In the genomic region with DNA sequence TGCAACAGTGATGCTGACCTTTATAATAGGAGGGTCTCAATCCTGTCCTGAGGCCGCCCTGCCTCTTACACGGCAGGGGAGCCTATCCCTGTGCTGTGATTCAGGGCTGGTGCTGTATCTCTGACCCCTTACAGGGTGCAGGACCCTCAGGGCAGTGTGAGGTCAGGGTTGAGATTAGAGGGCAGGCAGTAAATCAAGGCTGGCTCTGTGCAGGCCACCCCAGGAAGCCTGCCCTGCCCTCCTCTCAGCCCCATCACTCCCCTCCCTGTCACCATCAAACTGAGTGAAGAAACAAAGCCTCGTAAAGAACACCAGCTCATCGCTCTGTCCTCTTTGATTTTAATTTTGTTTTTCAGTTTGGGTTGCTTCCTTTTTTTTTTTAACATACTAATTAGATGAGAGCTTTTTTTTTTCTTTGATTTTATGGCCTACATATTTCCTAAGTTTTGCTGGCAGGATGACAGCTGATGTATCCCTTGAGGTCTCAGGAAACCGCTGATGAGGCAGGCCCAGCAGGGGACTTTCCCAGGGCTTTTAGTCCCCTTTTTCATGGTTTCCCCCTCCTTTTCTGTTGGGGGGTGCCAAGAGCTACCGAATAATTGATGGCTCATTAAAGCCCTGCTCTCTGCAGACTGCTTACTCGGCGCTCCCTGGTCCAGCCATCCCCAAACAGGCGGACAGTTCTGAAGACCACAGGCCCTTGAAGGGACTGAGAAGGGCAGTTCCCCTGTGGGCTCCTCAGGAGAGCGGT, we compare ENCODE assay signal across 11 mouse cellular contexts. TPM values are rescaled to one million over a fixed set of nuclear protein-coding genes. Genes with fewer than 3 reads are reported as not detected.
DNase-seq lines count a peak whose midpoint lies in the region; ATAC-seq and TF ChIP-seq lines count a peak whose summit lies in the region.
"Had no signal": no experiment of that assay in that cellular context is flagged by ENCODE, and none has a peak within 500 bp of the region (broad histone marks: within the 10 kb centered on the region; RNA-seq: fewer than 3 reads in every experiment).

No protein-coding gene starts in this region.

- no peak overlapping the region for H3K4me3 ChIP-seq in hindbrain, embryonic 10.5 days
- H3K4me3 ChIP-seq in neural tube, embryonic 14.5 days (ENCODE audit: low read depth, low read length), result no peak overlapping the region
- no peak overlapping the region for H3K4me3 ChIP-seq in stomach, postnatal 0 days (ENCODE audit: low read depth, low read length)
- no peak overlapping the region for H3K4me3 ChIP-seq in cerebellum, adult 2 months (replicated peaks; ENCODE audit: insufficient read depth, low read depth, low read length)
- H3K4me3 ChIP-seq: limb, embryonic 12.5 days; megakaryocyte, embryonic 14.5 days had no signal

- peak; percentile 62; the same call in 1 of the 2 replicates for ATAC-seq in neural tube, embryonic 14.5 days (ENCODE audit: low read depth)
- ATAC-seq in stomach, postnatal 0 days (ENCODE audit: low FRiP score, low TSS enrichment), result no peak

- H3K36me3 ChIP-seq in hindbrain, embryonic 10.5 days, result peaks cover 48% of the 10 kb centered on the region
- peaks cover 11% of the 10 kb centered on the region; the same call in 1 of the 2 replicates for H3K36me3 ChIP-seq in neural tube, embryonic 14.5 days (ENCODE audit: control insufficient read depth, insufficient read depth, low read length)
- H3K36me3 ChIP-seq in stomach, postnatal 0 days (ENCODE audit: control insufficient read depth, insufficient read depth, low read length), result no peaks in the 10 kb centered on the region; the same call in 1 of the 2 replicates

- no peak for TF ChIP-seq CTCF in stomach, postnatal 0 days (IDR thresholded peaks at IDR 0.05; ENCODE audit: low read depth)
- TF ChIP-seq CTCF in cerebellum, adult 2 months (IDR thresholded peaks at IDR 0.05; ENCODE audit: borderline replicate concordance, insufficient read depth, low read depth, low read length), result no peak

- H3K4me1 ChIP-seq in hindbrain, embryonic 10.5 days (replicated peaks), result peaks cover 69% of the 10 kb centered on the region
- peaks cover 42% of the 10 kb centered on the region for H3K4me1 ChIP-seq in neural tube, embryonic 14.5 days (ENCODE audit: control insufficient read depth, insufficient read depth, low read length)
- H3K4me1 ChIP-seq in stomach, postnatal 0 days (replicated peaks; ENCODE audit: control insufficient read depth, insufficient read depth), result no peaks in the 10 kb centered on the region
- no peaks in the 10 kb centered on the region for H3K4me1 ChIP-seq in cerebellum, adult 2 months (ENCODE audit: control insufficient read depth, insufficient read depth, low read length)

- H3K9me3 ChIP-seq in hindbrain, embryonic 10.5 days, result no peaks in the 10 kb centered on the region
- no peaks in the 10 kb centered on the region for H3K9me3 ChIP-seq in neural tube, embryonic 14.5 days (ENCODE audit: control insufficient read depth, low read length)
- H3K9me3 ChIP-seq in stomach, postnatal 0 days (ENCODE audit: control insufficient read depth, low read length), result no peaks in the 10 kb centered on the region
- H3K9me3 ChIP-seq: limb, embryonic 12.5 days; megakaryocyte, embryonic 14.5 days had no signal

- no peak for TF ChIP-seq EP300 in stomach, postnatal 0 days (optimal IDR thresholded peaks at IDR 0.05)

- TF ChIP-seq POLR2A in cerebellum, adult 2 months (IDR thresholded peaks at IDR 0.05; ENCODE audit: borderline replicate concordance, insufficient read depth, low read length), result no peak

- H3K27ac ChIP-seq in hindbrain, embryonic 10.5 days, result peak overlapping the region; percentile 84
- peak overlapping the region; percentile 85 for H3K27ac ChIP-seq in neural tube, embryonic 14.5 days (ENCODE audit: low read depth, low read length)
- no peak overlapping the region for H3K27ac ChIP-seq in stomach, postnatal 0 days (replicated peaks)
- no peak overlapping the region for H3K27ac ChIP-seq in cerebellum, adult 2 months (ENCODE audit: insufficient read depth, low read length)
- H3K27ac ChIP-seq: limb, embryonic 12.5 days had no signal

- H3K4me2 ChIP-seq in neural tube, embryonic 14.5 days (ENCODE audit: low read depth, low read length), result no peak overlapping the region
- no peak overlapping the region for H3K4me2 ChIP-seq in stomach, postnatal 0 days (replicated peaks; ENCODE audit: low read depth)
- H3K4me2 ChIP-seq: limb, embryonic 12.5 days had no signal

- 0 out of 2 replicates have a peak overlapping the region, but pooled peaks have one; percentile 29 for H3K9ac ChIP-seq in neural tube, embryonic 14.5 days (replicated peaks; ENCODE audit: low read depth, low read length)
- H3K9ac ChIP-seq in stomach, postnatal 0 days (ENCODE audit: low read length), result no peak overlapping the region
- H3K9ac ChIP-seq: limb, embryonic 12.5 days had no signal

- H3K27me3 ChIP-seq in hindbrain, embryonic 10.5 days (ENCODE audit: insufficient read depth, poor library complexity, severe bottlenecking), result no peaks in the 10 kb centered on the region
- H3K27me3 ChIP-seq in neural tube, embryonic 14.5 days (ENCODE audit: control insufficient read depth, insufficient read depth, low read length), result no peaks in the 10 kb centered on the region
- no peaks in the 10 kb centered on the region for H3K27me3 ChIP-seq in stomach, postnatal 0 days (ENCODE audit: control insufficient read depth, insufficient read depth, low read length)
- no peaks in the 10 kb centered on the region for H3K27me3 ChIP-seq in cerebellum, adult 2 months (ENCODE audit: control insufficient read depth, insufficient read depth, low read length)
- H3K27me3 ChIP-seq: limb, embryonic 12.5 days; megakaryocyte, embryonic 14.5 days had no signal

- 17% methylated on average over 10 of the region's 10 CpGs for WGBS in hindbrain, embryonic 10.5 days
- 11% methylated on average over 10 of the region's 10 CpGs for whole genome bisulfite sequencing in neural tube, embryonic 14.5 days
- WGBS in stomach, postnatal 0 days, result 56% methylated on average over 10 of the region's 10 CpGs
- WGBS in cerebellum, adult 2 months, result 66% methylated on average over 10 of the region's 10 CpGs

- DNase-seq in kidney, adult 18-20 months, result peak; percentile 23
- DNase-seq in kidney, adult 11 months, result no peak
- DNase-seq in hindbrain, embryonic 10.5 days (ENCODE audit: low spot score), result peak; percentile 25
- peak; percentile 29 to 33 for DNase-seq in kidney, postnatal 36 days
- DNase-seq in stomach, postnatal 0 days (ENCODE audit: low spot score), result no peak
- DNase-seq in cerebellum, adult 2 months, result no peak
- no peak for DNase-seq in cerebellum, adult 18-20 months
- DNase-seq: right cerebral cortex, postnatal 4 days had no signal

RNA-seq across cellular contexts. Expression of gene Vstm2l, which starts 27.0 kb away (rescaled TPM):
- polyA plus RNA-seq in hindbrain, embryonic 10.5 days (2016; fragmentation: Nextera tagmentation; extraction: Ambion mirVana), result 0.62 and 3.2 TPM in 2 replicates
- polyA plus RNA-seq in neural tube, embryonic 14.5 days (2014; fragmentation: Nextera tagmentation; extraction: Ambion mirVana), result 46.5 and 60.0 TPM in 2 replicates
- 0.53 and 0.63 TPM in 2 replicates for polyA plus RNA-seq in stomach, postnatal 0 days (2015; fragmentation: Nextera tagmentation; extraction: Ambion mirVana)
- polyA plus RNA-seq in cerebellum, adult 2 months (2012; rRNA removed), result 46.0 and 50.0 TPM in 2 replicates

Comparison
In these comparisons a context has a peak if more than half of its experiments do, and no peak if none do; other contexts are left out.
1. DNase-seq: peak in kidney, adult 18-20 months (single experiment), hindbrain, embryonic 10.5 days (single experiment) and kidney, postnatal 36 days (2 of 2); none in kidney, adult 11 months (single experiment), stomach, postnatal 0 days (single experiment), cerebellum, adult 2 months (0 of 2) and cerebellum, adult 18-20 months (0 of 2).
2. H3K27ac ChIP-seq: peak in hindbrain, embryonic 10.5 days (single experiment) and neural tube, embryonic 14.5 days (single experiment); none in stomach, postnatal 0 days (single experiment) and cerebellum, adult 2 months (single experiment).
3. RNA of gene Vstm2l, which starts 27.0 kb away (polyA plus RNA-seq): 46.5 to 60.0 TPM in neural tube, embryonic 14.5 days and 46.0 to 50.0 TPM in cerebellum, adult 2 months; 0.62 to 3.2 TPM in hindbrain, embryonic 10.5 days and 0.53 to 0.63 TPM in stomach, postnatal 0 days; every median in the first group is over 10 times any median in the second.